Mouse (Mus musculus) bone marrow, adult 2 months (tissue): ENCODE data around the gene Soat2.

Experiments used
- CTCF ChIP-seq: fragments of 200-500 bp; IDR thresholded peaks from 2 replicates; pipeline ENCODE4 v1.5.1; 2011; ENCODE audit warnings: low read length, control low read depth; ENCODE audit not compliant: control insufficient read depth, insufficient read depth
- POLR2A ChIP-seq: fragments of 200-500 bp; IDR thresholded peaks from 2 replicates; pipeline ENCODE4 v1.6.1; 2011; ENCODE audit warnings: low read depth, mild to moderate bottlenecking, control low read depth, low read length, borderline replicate concordance; ENCODE audit not compliant: control insufficient read depth

- no peak for TF ChIP-seq POLR2A
- no peak for TF ChIP-seq CTCF
Measured at GRCm38 (mm10) chr15:102113674-102114073, 36.7 kb upstream of the Soat2 start.
